Mouse (Mus musculus): ENCODE results near the gene Cdh1. TPM values are rescaled to one million over a fixed set of nuclear protein-coding genes. Genes with fewer than 3 reads are reported as not detected.

The Cdh1 gene
- polyA plus RNA-seq, 1 experiment from 2014 or later = 11.5 TPM

DNA sequence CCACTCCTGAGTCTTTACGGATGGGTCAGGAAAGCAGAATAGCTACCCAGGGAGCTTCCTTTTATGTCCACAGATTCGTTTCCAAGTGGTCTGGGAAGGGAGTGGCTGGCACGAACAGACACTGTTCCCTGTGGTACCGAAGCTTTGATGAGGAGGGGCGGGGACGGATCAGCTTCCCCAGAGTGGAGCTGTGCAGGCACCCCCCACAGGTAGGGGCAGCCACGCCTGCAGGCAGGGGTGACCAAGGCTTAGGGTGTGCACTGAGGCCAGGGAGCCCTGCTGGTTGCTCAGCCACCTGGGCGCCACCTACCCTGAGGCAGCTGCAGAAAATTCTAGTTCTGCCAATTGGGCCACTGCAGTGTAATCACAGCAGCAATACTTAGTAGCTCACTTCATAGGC, 29.5 kb downstream of the Cdh1 start:
- WGBS = 22% methylated on average over 8 of the region's 8 CpGs

DNA sequence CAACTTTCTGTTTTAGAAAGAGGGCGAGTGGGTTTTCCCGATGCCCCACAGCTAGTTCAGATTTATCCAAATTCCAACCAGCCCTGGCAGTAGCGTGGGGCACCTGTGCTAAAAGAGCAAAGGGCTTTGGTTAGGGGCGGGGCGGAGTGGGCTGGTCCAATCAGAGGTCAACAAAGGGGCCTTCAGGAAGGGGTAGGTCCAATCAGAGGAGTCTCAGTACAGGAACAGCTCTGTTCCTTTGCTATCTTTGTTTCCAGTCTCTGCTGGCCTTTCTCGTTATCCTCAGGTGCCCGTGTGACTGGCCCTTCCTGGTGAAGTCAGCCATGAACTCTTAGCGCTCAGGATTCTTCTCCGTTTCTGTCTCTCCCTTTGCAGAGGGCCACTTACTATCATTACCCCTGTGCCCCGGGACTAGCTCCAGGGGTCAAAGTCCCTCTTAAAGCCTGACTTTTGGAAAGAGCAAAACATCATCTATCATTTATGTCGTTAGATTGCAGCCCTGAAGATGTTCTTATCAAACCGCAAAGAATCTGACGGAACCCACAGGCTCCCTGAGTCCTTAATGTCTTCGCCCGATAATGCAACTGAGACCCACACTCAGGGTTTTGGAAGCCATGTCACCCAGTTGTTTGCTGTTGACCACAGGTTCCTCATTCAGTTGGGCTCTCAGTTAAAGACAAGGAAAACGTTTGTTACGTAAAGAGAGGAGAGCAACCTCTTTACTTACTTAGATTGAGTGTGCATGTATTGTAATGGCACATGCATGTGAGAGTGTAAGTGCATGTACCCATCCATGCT, 30.4 kb downstream of the Cdh1 start:
- no peaks in the 10 kb centered on the region for H3K36me3 ChIP-seq (ENCODE audit: control insufficient read depth, insufficient read depth, low read length)
- no peak overlapping the region for H3K9ac ChIP-seq (ENCODE audit: low read length)
- DNase-seq (ENCODE audit: low spot score) (no peak), ATAC-seq (ENCODE audit: insufficient number of reproducible peaks, low FRiP score, low TSS enrichment, low read depth) (no peak)
- no peaks in the 10 kb centered on the region for H3K4me1 ChIP-seq (ENCODE audit: control insufficient read depth, insufficient read depth, low read length)
- no peak overlapping the region for H3K4me2 ChIP-seq (ENCODE audit: low read depth, severe bottlenecking)
- H3K27me3 ChIP-seq (ENCODE audit: control insufficient read depth, insufficient read depth, low read length) = no peaks in the 10 kb centered on the region
- 73% methylated on average over 17 of the region's 17 CpGs for WGBS
- no peaks in the 10 kb centered on the region for H3K9me3 ChIP-seq (ENCODE audit: control insufficient read depth, low read length)
- no peak overlapping the region for H3K27ac ChIP-seq (replicated peaks; ENCODE audit: low read depth, low read length)
- H3K4me3 ChIP-seq (ENCODE audit: low read depth, low read length) = no peak overlapping the region

More for the DNA sequence above, 29.5 kb downstream of the Cdh1 start:
- DNase-seq (ENCODE audit: low spot score) (no peak), ATAC-seq (ENCODE audit: insufficient number of reproducible peaks, low FRiP score, low TSS enrichment, low read depth) (no peak)
- H3K4me1 ChIP-seq (ENCODE audit: control insufficient read depth, insufficient read depth, low read length) = no peaks in the 10 kb centered on the region
- no peak overlapping the region for H3K4me3 ChIP-seq (ENCODE audit: low read depth, low read length)
- no peaks in the 10 kb centered on the region for H3K9me3 ChIP-seq (ENCODE audit: control insufficient read depth, low read length)
- H3K4me2 ChIP-seq (ENCODE audit: low read depth, severe bottlenecking) = no peak overlapping the region
- H3K9ac ChIP-seq (ENCODE audit: low read length) = no peak overlapping the region
- H3K27me3 ChIP-seq (ENCODE audit: control insufficient read depth, insufficient read depth, low read length) = no peaks in the 10 kb centered on the region
- H3K27ac ChIP-seq (replicated peaks; ENCODE audit: low read depth, low read length) = no peak overlapping the region
- no peaks in the 10 kb centered on the region for H3K36me3 ChIP-seq (ENCODE audit: control insufficient read depth, insufficient read depth, low read length)

DNA sequence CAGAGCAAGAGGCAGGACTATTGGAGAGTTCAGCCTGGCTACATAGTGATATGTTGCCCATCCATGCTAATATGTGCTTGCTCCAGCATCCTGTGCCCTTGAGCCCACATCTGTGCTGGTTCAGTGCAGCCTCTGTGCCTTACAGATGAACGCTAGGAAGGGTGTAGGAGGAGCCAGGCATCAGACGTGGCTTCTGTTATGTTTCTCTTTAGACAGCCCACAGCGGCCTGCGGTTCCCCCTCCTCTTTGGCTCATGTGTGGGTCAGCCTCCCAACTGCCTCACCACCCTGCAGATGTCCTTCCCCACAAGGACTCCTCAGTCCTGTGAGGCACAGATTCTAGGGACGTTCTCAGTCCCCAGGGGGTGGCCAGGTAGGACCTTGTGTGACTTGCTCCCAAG, 32.1 kb downstream of the Cdh1 start:
- 29% methylated on average over 5 of the region's 5 CpGs for WGBS
- H3K9ac ChIP-seq (ENCODE audit: low read length) = no peak overlapping the region
- H3K4me1 ChIP-seq (ENCODE audit: control insufficient read depth, insufficient read depth, low read length) = no peaks in the 10 kb centered on the region
- no peak overlapping the region for H3K27ac ChIP-seq (replicated peaks; ENCODE audit: low read depth, low read length)
- no peaks in the 10 kb centered on the region for H3K27me3 ChIP-seq (ENCODE audit: control insufficient read depth, insufficient read depth, low read length)
- no peaks in the 10 kb centered on the region for H3K9me3 ChIP-seq (ENCODE audit: control insufficient read depth, low read length)
- ATAC-seq (ENCODE audit: insufficient number of reproducible peaks, low FRiP score, low TSS enrichment, low read depth) (no peak), DNase-seq (ENCODE audit: low spot score) (no peak)
- H3K36me3 ChIP-seq (ENCODE audit: control insufficient read depth, insufficient read depth, low read length) = no peaks in the 10 kb centered on the region
- no peak overlapping the region for H3K4me3 ChIP-seq (ENCODE audit: low read depth, low read length)
- no peak overlapping the region for H3K4me2 ChIP-seq (ENCODE audit: low read depth, severe bottlenecking)

DNA sequence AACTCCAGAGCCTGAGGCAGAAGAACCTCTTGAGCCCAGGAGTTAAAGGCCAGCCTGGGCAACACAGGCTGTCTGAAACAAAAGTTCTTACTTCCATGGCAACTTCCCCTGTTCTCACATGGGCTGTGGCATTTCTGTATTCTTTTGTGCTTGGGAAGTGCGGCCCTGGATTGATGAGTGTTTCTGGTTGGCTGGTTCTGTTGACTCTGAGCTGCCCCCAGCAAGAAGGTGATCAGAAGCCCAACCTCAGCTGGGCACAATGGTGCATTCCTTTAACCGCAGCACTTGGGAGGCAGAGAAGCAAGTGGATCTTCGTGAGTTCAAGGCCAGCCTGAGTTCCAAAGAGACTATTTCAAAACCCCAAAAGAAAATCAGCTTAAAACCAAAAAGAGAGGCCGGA, 34.3 kb downstream of the Cdh1 start:
- ATAC-seq (ENCODE audit: insufficient number of reproducible peaks, low FRiP score, low TSS enrichment, low read depth) (no peak), DNase-seq (ENCODE audit: low spot score) (no peak)
- Histone ChIP-seq H3K27ac (replicated peaks; ENCODE audit: low read depth, low read length) (no peak overlapping the region), H3K4me3 (ENCODE audit: low read depth, low read length) (no peak overlapping the region), H3K27me3 (ENCODE audit: control insufficient read depth, insufficient read depth, low read length) (no peaks in the 10 kb centered on the region), H3K36me3 (ENCODE audit: control insufficient read depth, insufficient read depth, low read length) (no peaks in the 10 kb centered on the region), H3K4me2 (ENCODE audit: low read depth, severe bottlenecking) (no peak overlapping the region), H3K4me1 (ENCODE audit: control insufficient read depth, insufficient read depth, low read length) (no peaks in the 10 kb centered on the region), H3K9me3 (ENCODE audit: control insufficient read depth, low read length) (no peaks in the 10 kb centered on the region), H3K9ac (ENCODE audit: low read length) (0 out of 2 replicates have a peak overlapping the region, but pooled peaks have one; percentile 12)
- WGBS = 85% methylated on average over 4 of the region's 4 CpGs

DNA sequence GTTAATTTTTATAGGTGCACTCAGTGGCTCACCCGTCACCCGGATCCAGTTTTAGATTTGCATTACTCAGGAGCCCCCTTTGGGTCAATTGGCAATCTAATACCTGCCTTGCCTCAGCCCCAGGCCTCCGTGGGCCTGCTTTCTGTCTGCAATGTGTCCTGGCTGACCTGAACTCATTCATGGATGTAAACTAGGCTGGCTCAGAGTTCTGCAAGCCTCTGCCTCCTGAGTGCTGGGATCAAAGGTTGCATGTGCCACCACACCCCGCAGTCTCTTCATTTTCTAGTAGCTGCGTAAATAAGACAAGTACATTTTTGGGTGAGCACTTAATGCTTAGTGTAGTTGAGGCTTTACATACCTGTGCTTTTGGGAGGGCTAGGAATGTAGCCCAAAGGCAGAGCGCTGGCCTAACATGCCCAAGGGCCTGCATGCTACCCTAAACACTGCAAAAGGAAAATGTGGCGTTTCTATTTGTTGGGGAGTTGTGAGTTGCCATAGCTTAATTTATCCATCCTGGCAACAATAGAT, 35.7 kb downstream of the Cdh1 start:
- H3K27ac ChIP-seq (replicated peaks; ENCODE audit: low read depth, low read length) = no peak overlapping the region
- no peak overlapping the region for H3K9ac ChIP-seq (ENCODE audit: low read length)
- no peaks in the 10 kb centered on the region for H3K27me3 ChIP-seq (ENCODE audit: control insufficient read depth, insufficient read depth, low read length)
- no peaks in the 10 kb centered on the region for H3K9me3 ChIP-seq (ENCODE audit: control insufficient read depth, low read length)
- 80% methylated on average over 7 of the region's 7 CpGs for WGBS
- ATAC-seq (ENCODE audit: insufficient number of reproducible peaks, low FRiP score, low TSS enrichment, low read depth) (no peak), DNase-seq (ENCODE audit: low spot score) (no peak)
- H3K4me3 ChIP-seq (ENCODE audit: low read depth, low read length) = no peak overlapping the region
- no peaks in the 10 kb centered on the region for H3K36me3 ChIP-seq (ENCODE audit: control insufficient read depth, insufficient read depth, low read length)
- H3K4me2 ChIP-seq (ENCODE audit: low read depth, severe bottlenecking) = no peak overlapping the region
- no peaks in the 10 kb centered on the region for H3K4me1 ChIP-seq (ENCODE audit: control insufficient read depth, insufficient read depth, low read length)

DNA sequence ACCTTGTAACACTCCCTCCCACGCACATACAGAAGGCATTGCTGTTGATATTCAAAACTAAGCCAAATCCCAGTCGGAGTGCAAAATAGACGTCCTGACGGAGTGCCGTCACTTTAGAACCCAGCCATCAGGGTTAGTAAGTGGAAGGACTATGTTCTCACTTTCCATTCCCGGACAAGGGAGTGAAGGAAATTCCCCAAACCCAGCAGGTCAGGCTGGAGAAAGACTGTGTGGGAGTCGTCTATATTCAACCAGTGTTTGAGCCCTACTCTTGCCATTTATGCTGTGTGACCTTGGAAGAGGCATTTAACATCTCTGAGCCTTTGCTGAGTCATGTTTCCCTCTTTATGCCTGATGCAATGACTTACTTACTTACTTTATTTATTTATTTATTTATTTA, 37.1 kb downstream of the Cdh1 start:
- Histone ChIP-seq H3K27ac (replicated peaks; ENCODE audit: low read depth, low read length) (no peak overlapping the region), H3K9me3 (ENCODE audit: control insufficient read depth, low read length) (no peaks in the 10 kb centered on the region), H3K27me3 (ENCODE audit: control insufficient read depth, insufficient read depth, low read length) (no peaks in the 10 kb centered on the region), H3K36me3 (ENCODE audit: control insufficient read depth, insufficient read depth, low read length) (no peaks in the 10 kb centered on the region), H3K4me1 (ENCODE audit: control insufficient read depth, insufficient read depth, low read length) (no peaks in the 10 kb centered on the region), H3K4me3 (ENCODE audit: low read depth, low read length) (no peak overlapping the region), H3K4me2 (ENCODE audit: low read depth, severe bottlenecking) (no peak overlapping the region), H3K9ac (ENCODE audit: low read length) (no peak overlapping the region)
- WGBS = 93% methylated on average over 7 of the region's 7 CpGs
- ATAC-seq (ENCODE audit: insufficient number of reproducible peaks, low FRiP score, low TSS enrichment, low read depth) (no peak), DNase-seq (ENCODE audit: low spot score) (no peak)

DNA sequence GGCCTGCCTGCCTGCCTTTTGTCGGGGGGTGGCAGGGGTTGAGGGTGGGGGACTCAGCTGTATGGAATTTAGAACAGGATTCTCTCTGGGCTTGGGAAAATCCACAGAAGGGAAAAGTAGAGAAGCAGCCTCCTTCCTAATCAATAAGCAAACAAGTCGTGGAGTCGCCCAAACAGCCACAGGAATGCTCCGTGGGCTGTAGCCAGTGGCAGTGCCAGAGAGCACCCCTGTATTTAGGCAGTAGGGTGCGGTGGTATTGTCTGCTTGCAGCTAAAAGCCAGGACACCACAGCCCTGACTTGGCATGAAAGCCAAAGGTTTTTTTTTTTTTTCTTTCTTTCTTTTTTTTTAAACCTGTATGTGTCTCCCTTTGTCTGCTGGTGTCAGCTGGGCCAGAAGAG, 37.8 kb downstream of the Cdh1 start:
- no peaks in the 10 kb centered on the region for H3K4me1 ChIP-seq (ENCODE audit: control insufficient read depth, insufficient read depth, low read length)
- H3K27ac ChIP-seq (replicated peaks; ENCODE audit: low read depth, low read length) = no peak overlapping the region
- H3K36me3 ChIP-seq (ENCODE audit: control insufficient read depth, insufficient read depth, low read length) = no peaks in the 10 kb centered on the region
- no peak for ATAC-seq (ENCODE audit: insufficient number of reproducible peaks, low FRiP score, low TSS enrichment, low read depth)
- H3K9me3 ChIP-seq (ENCODE audit: control insufficient read depth, low read length) = no peaks in the 10 kb centered on the region
- 86% methylated on average over 5 of the region's 5 CpGs for WGBS
- no peaks in the 10 kb centered on the region for H3K27me3 ChIP-seq (ENCODE audit: control insufficient read depth, insufficient read depth, low read length)
- no peak overlapping the region for H3K4me3 ChIP-seq (ENCODE audit: low read depth, low read length)
- H3K9ac ChIP-seq (ENCODE audit: low read length) = no peak overlapping the region
- H3K4me2 ChIP-seq (ENCODE audit: low read depth, severe bottlenecking) = no peak overlapping the region
- no peak for DNase-seq (ENCODE audit: low spot score)

DNA sequence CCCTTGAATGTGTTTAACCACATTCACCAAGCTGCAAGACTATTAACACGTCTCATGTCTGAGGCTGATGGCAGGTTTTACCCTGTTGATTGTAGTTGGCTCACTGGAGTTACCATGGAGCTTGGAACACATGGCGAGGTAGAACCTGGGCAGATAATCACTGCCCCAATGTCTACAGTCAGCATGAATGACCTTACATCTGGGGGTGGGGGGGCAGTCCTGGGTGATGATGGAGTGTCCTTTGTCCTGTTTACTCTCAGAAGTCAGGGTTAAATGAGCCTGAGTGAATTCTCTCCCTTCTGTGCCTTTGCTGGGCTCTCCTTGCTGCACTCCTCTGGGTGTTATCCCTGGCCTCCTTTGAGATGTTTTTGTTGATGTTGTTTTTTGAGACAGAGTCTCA, 39.0 kb downstream of the Cdh1 start:
- H3K4me3 ChIP-seq (ENCODE audit: low read depth, low read length) = no peak overlapping the region
- ATAC-seq (ENCODE audit: insufficient number of reproducible peaks, low FRiP score, low TSS enrichment, low read depth) = no peak

More for the DNA sequence above, 39.0 kb downstream of the Cdh1 start:
- Histone ChIP-seq H3K36me3 (ENCODE audit: control insufficient read depth, insufficient read depth, low read length) (no peaks in the 10 kb centered on the region), H3K4me2 (ENCODE audit: low read depth, severe bottlenecking) (no peak overlapping the region), H3K9ac (ENCODE audit: low read length) (no peak overlapping the region), H3K9me3 (ENCODE audit: control insufficient read depth, low read length) (no peaks in the 10 kb centered on the region), H3K27ac (replicated peaks; ENCODE audit: low read depth, low read length) (no peak overlapping the region), H3K4me1 (ENCODE audit: control insufficient read depth, insufficient read depth, low read length) (no peaks in the 10 kb centered on the region), H3K27me3 (ENCODE audit: control insufficient read depth, insufficient read depth, low read length) (no peaks in the 10 kb centered on the region)
- no peak for DNase-seq (ENCODE audit: low spot score)
- 81% methylated on average over 2 of the region's 2 CpGs for WGBS
